Mouse (Mus musculus): ENCODE data around the gene Slc44a4. TPM values are rescaled to one million over a fixed set of nuclear protein-coding genes. Genes with fewer than 3 reads are reported as not detected.

The Slc44a4 gene
- not detected for polyA plus RNA-seq (2014; fragmentation: Illumina TruSeq; extraction: RNeasy Lipid Tissue Mini Kit (QIAGEN cat#74804); ENCODE audit: low read depth, low replicate concordance)

GRCm38 (mm10) chr17:34913930-34914665 is at the start of gene Slc44a4:
TSS of gene Slc44a4 (plus strand) at chr17:34914466.

GRCm38 (mm10) chr17:34879336-34879879 is 34.9 kb upstream of the Slc44a4 start, which contains the start of gene Zbtb12:
TSS of gene Zbtb12 (plus strand) at chr17:34879483.

GRCm38 (mm10) chr17:34881683-34882310 is 32.5 kb upstream of the Slc44a4 start, which contains the start of gene Gm20547:
TSS of gene Gm20547 (minus strand) at chr17:34882042.

GRCm38 (mm10) chr17:34898160-34898586 is 16.1 kb upstream of the Slc44a4 start, which contains the start of the genes C2 and Ehmt2:
TSS of gene C2 (minus strand) at chr17:34898265.
TSS of gene Ehmt2 (plus strand) at chr17:34898469.

GRCm38 (mm10) chr17:34931061-34931734 is 16.9 kb downstream of the Slc44a4 start, which contains the start of gene Neu1:
TSS of gene Neu1 (plus strand) at chr17:34931253.

GRCm38 (mm10) chr17:34959130-34959778 is 45.0 kb downstream of the Slc44a4 start, which contains the start of gene Hspa1b:
TSS of gene Hspa1b (minus strand) at chr17:34959238.

GRCm38 (mm10) chr17:34969822-34970221 is 55.6 kb downstream of the Slc44a4 start, which contains the start of gene Gm20481:
TSS of gene Gm20481 (plus strand) at chr17:34969912.

GRCm38 (mm10) chr17:34972069-34972749 is 57.9 kb downstream of the Slc44a4 start, which contains the start of the genes Hspa1a and Hspa1l:
TSS of gene Hspa1a (minus strand) at chr17:34972156.
TSS of gene Hspa1l (plus strand) at chr17:34972703.

Other genes with a start within 250 kb of the Slc44a4 start
- gene Tnxb, start 243.9 kb upstream of the Slc44a4 start, polyA plus RNA-seq (2014; fragmentation: Illumina TruSeq; extraction: RNeasy Lipid Tissue Mini Kit (QIAGEN cat#74804); ENCODE audit: low read depth, low replicate concordance) = 0.03 TPM
- 80.2 TPM for gene C4b, start 170.6 kb upstream of the Slc44a4 start, polyA plus RNA-seq (2014; fragmentation: Illumina TruSeq; extraction: RNeasy Lipid Tissue Mini Kit (QIAGEN cat#74804); ENCODE audit: low read depth, low replicate concordance)
- gene Cyp21a1, start 109.9 kb upstream of the Slc44a4 start, polyA plus RNA-seq (2014; fragmentation: Illumina TruSeq; extraction: RNeasy Lipid Tissue Mini Kit (QIAGEN cat#74804); ENCODE audit: low read depth, low replicate concordance) = not detected
- gene Stk19, start 77.5 kb upstream of the Slc44a4 start, polyA plus RNA-seq (2014; fragmentation: Illumina TruSeq; extraction: RNeasy Lipid Tissue Mini Kit (QIAGEN cat#74804); ENCODE audit: low read depth, low replicate concordance) = 3.5 TPM
- gene Dxo, start 77.4 kb upstream of the Slc44a4 start, polyA plus RNA-seq (2014; fragmentation: Illumina TruSeq; extraction: RNeasy Lipid Tissue Mini Kit (QIAGEN cat#74804); ENCODE audit: low read depth, low replicate concordance) = 3.6 TPM
- gene Skiv2l, start 64.3 kb upstream of the Slc44a4 start, polyA plus RNA-seq (2014; fragmentation: Illumina TruSeq; extraction: RNeasy Lipid Tissue Mini Kit (QIAGEN cat#74804); ENCODE audit: low read depth, low replicate concordance) = 3.2 TPM
- gene Nelfe, start 64.1 kb upstream of the Slc44a4 start, polyA plus RNA-seq (2014; fragmentation: Illumina TruSeq; extraction: RNeasy Lipid Tissue Mini Kit (QIAGEN cat#74804); ENCODE audit: low read depth, low replicate concordance) = 1.5 TPM
- 281 TPM for gene Cfb, start 51.9 kb upstream of the Slc44a4 start, polyA plus RNA-seq (2014; fragmentation: Illumina TruSeq; extraction: RNeasy Lipid Tissue Mini Kit (QIAGEN cat#74804); ENCODE audit: low read depth, low replicate concordance)
- gene Zbtb12, start 35.0 kb upstream of the Slc44a4 start, polyA plus RNA-seq (2014; fragmentation: Illumina TruSeq; extraction: RNeasy Lipid Tissue Mini Kit (QIAGEN cat#74804); ENCODE audit: low read depth, low replicate concordance) = 0.69 TPM
- 33.6 TPM for gene Gm20547, start 32.4 kb upstream of the Slc44a4 start, polyA plus RNA-seq (2014; fragmentation: Illumina TruSeq; extraction: RNeasy Lipid Tissue Mini Kit (QIAGEN cat#74804); ENCODE audit: low read depth, low replicate concordance)
- gene C2, start 16.2 kb upstream of the Slc44a4 start, polyA plus RNA-seq (2014; fragmentation: Illumina TruSeq; extraction: RNeasy Lipid Tissue Mini Kit (QIAGEN cat#74804); ENCODE audit: low read depth, low replicate concordance) = 24.6 TPM
- gene Ehmt2, start 16.0 kb upstream of the Slc44a4 start, polyA plus RNA-seq (2014; fragmentation: Illumina TruSeq; extraction: RNeasy Lipid Tissue Mini Kit (QIAGEN cat#74804); ENCODE audit: low read depth, low replicate concordance) = 7.4 TPM
- gene Neu1, start 16.8 kb downstream of the Slc44a4 start, polyA plus RNA-seq (2014; fragmentation: Illumina TruSeq; extraction: RNeasy Lipid Tissue Mini Kit (QIAGEN cat#74804); ENCODE audit: low read depth, low replicate concordance) = 3.7 TPM
- gene Hspa1b, start 44.8 kb downstream of the Slc44a4 start, polyA plus RNA-seq (2014; fragmentation: Illumina TruSeq; extraction: RNeasy Lipid Tissue Mini Kit (QIAGEN cat#74804); ENCODE audit: low read depth, low replicate concordance) = 1.3 TPM
- not detected for gene Gm20481, start 55.4 kb downstream of the Slc44a4 start, polyA plus RNA-seq (2014; fragmentation: Illumina TruSeq; extraction: RNeasy Lipid Tissue Mini Kit (QIAGEN cat#74804); ENCODE audit: low read depth, low replicate concordance)
- gene Hspa1a, start 57.7 kb downstream of the Slc44a4 start, polyA plus RNA-seq (2014; fragmentation: Illumina TruSeq; extraction: RNeasy Lipid Tissue Mini Kit (QIAGEN cat#74804); ENCODE audit: low read depth, low replicate concordance) = not detected
- gene Hspa1l, start 58.2 kb downstream of the Slc44a4 start, polyA plus RNA-seq (2014; fragmentation: Illumina TruSeq; extraction: RNeasy Lipid Tissue Mini Kit (QIAGEN cat#74804); ENCODE audit: low read depth, low replicate concordance) = not detected
- gene Lsm2, start 67.4 kb downstream of the Slc44a4 start, polyA plus RNA-seq (2014; fragmentation: Illumina TruSeq; extraction: RNeasy Lipid Tissue Mini Kit (QIAGEN cat#74804); ENCODE audit: low read depth, low replicate concordance) = 12.7 TPM
- gene Vars, start 86.5 kb downstream of the Slc44a4 start, polyA plus RNA-seq (2014; fragmentation: Illumina TruSeq; extraction: RNeasy Lipid Tissue Mini Kit (QIAGEN cat#74804); ENCODE audit: low read depth, low replicate concordance) = 1.2 TPM
- not detected for gene Vwa7, start 102.1 kb downstream of the Slc44a4 start, polyA plus RNA-seq (2014; fragmentation: Illumina TruSeq; extraction: RNeasy Lipid Tissue Mini Kit (QIAGEN cat#74804); ENCODE audit: low read depth, low replicate concordance)
- gene Sapcd1, start 113.5 kb downstream of the Slc44a4 start, polyA plus RNA-seq (2014; fragmentation: Illumina TruSeq; extraction: RNeasy Lipid Tissue Mini Kit (QIAGEN cat#74804); ENCODE audit: low read depth, low replicate concordance) = not detected
- gene Msh5, start 132.3 kb downstream of the Slc44a4 start, polyA plus RNA-seq (2014; fragmentation: Illumina TruSeq; extraction: RNeasy Lipid Tissue Mini Kit (QIAGEN cat#74804); ENCODE audit: low read depth, low replicate concordance) = 1.1 TPM
- 5.7 TPM for gene Clic1, start 135.5 kb downstream of the Slc44a4 start, polyA plus RNA-seq (2014; fragmentation: Illumina TruSeq; extraction: RNeasy Lipid Tissue Mini Kit (QIAGEN cat#74804); ENCODE audit: low read depth, low replicate concordance)
- not detected for gene Ddah2, start 144.6 kb downstream of the Slc44a4 start, polyA plus RNA-seq (2014; fragmentation: Illumina TruSeq; extraction: RNeasy Lipid Tissue Mini Kit (QIAGEN cat#74804); ENCODE audit: low read depth, low replicate concordance)
- gene Ly6g6c, start 150.9 kb downstream of the Slc44a4 start, polyA plus RNA-seq (2014; fragmentation: Illumina TruSeq; extraction: RNeasy Lipid Tissue Mini Kit (QIAGEN cat#74804); ENCODE audit: low read depth, low replicate concordance) = not detected
- gene Mpig6b, start 151.7 kb downstream of the Slc44a4 start, polyA plus RNA-seq (2014; fragmentation: Illumina TruSeq; extraction: RNeasy Lipid Tissue Mini Kit (QIAGEN cat#74804); ENCODE audit: low read depth, low replicate concordance) = not detected
- gene Ly6g6e, start 162.4 kb downstream of the Slc44a4 start, polyA plus RNA-seq (2014; fragmentation: Illumina TruSeq; extraction: RNeasy Lipid Tissue Mini Kit (QIAGEN cat#74804); ENCODE audit: low read depth, low replicate concordance) = not detected
- not detected for gene Ly6g6d, start 163.6 kb downstream of the Slc44a4 start, polyA plus RNA-seq (2014; fragmentation: Illumina TruSeq; extraction: RNeasy Lipid Tissue Mini Kit (QIAGEN cat#74804); ENCODE audit: low read depth, low replicate concordance)
- gene Ly6g6f, start 171.1 kb downstream of the Slc44a4 start, polyA plus RNA-seq (2014; fragmentation: Illumina TruSeq; extraction: RNeasy Lipid Tissue Mini Kit (QIAGEN cat#74804); ENCODE audit: low read depth, low replicate concordance) = not detected
- 4.4 TPM for gene Abhd16a, start 174.8 kb downstream of the Slc44a4 start, polyA plus RNA-seq (2014; fragmentation: Illumina TruSeq; extraction: RNeasy Lipid Tissue Mini Kit (QIAGEN cat#74804); ENCODE audit: low read depth, low replicate concordance)
- gene Ly6g5c, start 193.8 kb downstream of the Slc44a4 start, polyA plus RNA-seq (2014; fragmentation: Illumina TruSeq; extraction: RNeasy Lipid Tissue Mini Kit (QIAGEN cat#74804); ENCODE audit: low read depth, low replicate concordance) = not detected
- gene Ly6g5b, start 201.0 kb downstream of the Slc44a4 start, polyA plus RNA-seq (2014; fragmentation: Illumina TruSeq; extraction: RNeasy Lipid Tissue Mini Kit (QIAGEN cat#74804); ENCODE audit: low read depth, low replicate concordance) = not detected
- gene Gpank1, start 207.0 kb downstream of the Slc44a4 start, polyA plus RNA-seq (2014; fragmentation: Illumina TruSeq; extraction: RNeasy Lipid Tissue Mini Kit (QIAGEN cat#74804); ENCODE audit: low read depth, low replicate concordance) = 1.4 TPM
- 97.4 TPM for gene Csnk2b, start 207.6 kb downstream of the Slc44a4 start, polyA plus RNA-seq (2014; fragmentation: Illumina TruSeq; extraction: RNeasy Lipid Tissue Mini Kit (QIAGEN cat#74804); ENCODE audit: low read depth, low replicate concordance)
- 1.3 TPM for gene D17H6S53E, start 211.9 kb downstream of the Slc44a4 start, polyA plus RNA-seq (2014; fragmentation: Illumina TruSeq; extraction: RNeasy Lipid Tissue Mini Kit (QIAGEN cat#74804); ENCODE audit: low read depth, low replicate concordance)
- 85.5 TPM for gene Apom, start 217.6 kb downstream of the Slc44a4 start, polyA plus RNA-seq (2014; fragmentation: Illumina TruSeq; extraction: RNeasy Lipid Tissue Mini Kit (QIAGEN cat#74804); ENCODE audit: low read depth, low replicate concordance)
- 5.2 TPM for gene Bag6, start 220.7 kb downstream of the Slc44a4 start, polyA plus RNA-seq (2014; fragmentation: Illumina TruSeq; extraction: RNeasy Lipid Tissue Mini Kit (QIAGEN cat#74804); ENCODE audit: low read depth, low replicate concordance)